Mouse (Mus musculus) heart, adult 2 months (tissue): ENCODE results near the gene Itga7.

Source experiments
- CTCF ChIP-seq: fragments of 200-600 bp; IDR thresholded peaks from 2 replicates; pipeline ENCODE4 v1.8.1; 2022; ENCODE audit warnings: antibody characterized with exemption, mild to moderate bottlenecking, moderate library complexity
- EP300 ChIP-seq: fragments of 200-500 bp; IDR thresholded peaks from 2 replicates; pipeline ENCODE4 v1.6.1; 2011; ENCODE audit warnings: low read depth, low read length, control low read depth; ENCODE audit not compliant: insufficient read depth
- POLR2A ChIP-seq: fragments of 200-500 bp; IDR thresholded peaks from 2 replicates; pipeline ENCODE4 v1.6.1; 2011; ENCODE audit warnings: mild to moderate bottlenecking, low read depth, low read length, control low read depth; ENCODE audit not compliant: insufficient read depth

- no peak for TF ChIP-seq CTCF
- no peak for TF ChIP-seq POLR2A
- no peak for TF ChIP-seq EP300
Observed at GRCm38 (mm10) chr10:128896807-128897206, 36.8 kb upstream of the Itga7 start.
